Mouse (Mus musculus) left cerebral cortex, postnatal 4 days (tissue): Measurements from ENCODE around the gene Rras2. TPM values are rescaled to one million over a fixed set of nuclear protein-coding genes. Genes with fewer than 3 reads are reported as not detected.

ENCODE experiments used
- total RNA-seq, 2 experiments: library from RNA; stranded (reverse); gene quantifications; 2 replicates each; pipeline ENCODE4 v1.2.3; 2021

The Rras2 gene
- total RNA-seq, 2 experiments from 2014 or later, result 71.3 to 74.0 TPM

Other genes with a start within 250 kb of the Rras2 start
- 10 to 100 TPM; 76.7 to 80.3 TPM for gene Copb1, start 136.9 kb upstream of the Rras2 start, total RNA-seq
- 100 to 1,000 TPM; 161 to 164 TPM for gene Psma1, start 158.3 kb upstream of the Rras2 start, total RNA-seq